Mouse (Mus musculus): ENCODE data around the gene Nup160. TPM values are rescaled to one million over a fixed set of nuclear protein-coding genes. Genes with fewer than 3 reads are reported as not detected.

Gene Nup160
- total RNA-seq, 2 experiments from 2014 or later = 50.0 to 80.6 TPM

- no peak for ATAC-seq (replicated peaks; ENCODE audit: low FRiP score, low TSS enrichment, poor library complexity, severe bottlenecking)
Observed at GRCm38 (mm10) chr2:90659639-90660038, 17.4 kb upstream of the Nup160 start.

- peak; percentile 56 for ATAC-seq (replicated peaks; ENCODE audit: low FRiP score, low TSS enrichment, poor library complexity, severe bottlenecking)
Observed at GRCm38 (mm10) chr2:90660947-90661346, 16.1 kb upstream of the Nup160 start.

GRCm38 (mm10) chr2:90661426-90661825, 15.6 kb upstream of the Nup160 start:
- peak; percentile 97 for ATAC-seq (replicated peaks; ENCODE audit: low FRiP score, low TSS enrichment, poor library complexity, severe bottlenecking)

- ATAC-seq (replicated peaks; ENCODE audit: low FRiP score, low TSS enrichment, poor library complexity, severe bottlenecking) = peak; percentile 38; the same call in 1 of the 2 replicates
Observed at GRCm38 (mm10) chr2:90666591-90667387, 10.2 kb upstream of the Nup160 start.

- peak; percentile 90 for ATAC-seq (replicated peaks; ENCODE audit: low FRiP score, low TSS enrichment, poor library complexity, severe bottlenecking)
Observed at GRCm38 (mm10) chr2:90667388-90668265, 9.4 kb upstream of the Nup160 start.

GRCm38 (mm10) chr2:90670343-90670742, 6.7 kb upstream of the Nup160 start:
- ATAC-seq (replicated peaks; ENCODE audit: low FRiP score, low TSS enrichment, poor library complexity, severe bottlenecking) = no peak

GRCm38 (mm10) chr2:90673339-90673738, 3.7 kb upstream of the Nup160 start:
- ATAC-seq (replicated peaks; ENCODE audit: low FRiP score, low TSS enrichment, poor library complexity, severe bottlenecking) = no peak

GRCm38 (mm10) chr2:90674555-90674954, 2.5 kb upstream of the Nup160 start:
- ATAC-seq (replicated peaks; ENCODE audit: low FRiP score, low TSS enrichment, poor library complexity, severe bottlenecking) = no peak

- ATAC-seq (replicated peaks; ENCODE audit: low FRiP score, low TSS enrichment, poor library complexity, severe bottlenecking) = no peak
Observed at GRCm38 (mm10) chr2:90675488-90675887, 1.5 kb upstream of the Nup160 start.

GRCm38 (mm10) chr2:90678256-90679060, 1.4 kb downstream of the Nup160 start:
- peak; percentile 7; the same call in 1 of the 2 replicates for ATAC-seq (replicated peaks; ENCODE audit: low FRiP score, low TSS enrichment, poor library complexity, severe bottlenecking)

GRCm38 (mm10) chr2:90679061-90679810, 2.2 kb downstream of the Nup160 start:
- ATAC-seq (replicated peaks; ENCODE audit: low FRiP score, low TSS enrichment, poor library complexity, severe bottlenecking) = peak; percentile 96

- no peak for ATAC-seq (replicated peaks; ENCODE audit: low FRiP score, low TSS enrichment, poor library complexity, severe bottlenecking)
Observed at GRCm38 (mm10) chr2:90700943-90701342, 23.9 kb downstream of the Nup160 start.

GRCm38 (mm10) chr2:90708548-90708947, 31.5 kb downstream of the Nup160 start:
- ATAC-seq (replicated peaks; ENCODE audit: low FRiP score, low TSS enrichment, poor library complexity, severe bottlenecking) = no peak

- peak; percentile 96 for ATAC-seq (replicated peaks; ENCODE audit: low FRiP score, low TSS enrichment, poor library complexity, severe bottlenecking)
Observed at GRCm38 (mm10) chr2:90715555-90716092, 38.6 kb downstream of the Nup160 start.

- no peak for ATAC-seq (replicated peaks; ENCODE audit: low FRiP score, low TSS enrichment, poor library complexity, severe bottlenecking)
Observed at GRCm38 (mm10) chr2:90717366-90717765, 40.4 kb downstream of the Nup160 start.

GRCm38 (mm10) chr2:90717948-90718347, 40.9 kb downstream of the Nup160 start:
- no peak for ATAC-seq (replicated peaks; ENCODE audit: low FRiP score, low TSS enrichment, poor library complexity, severe bottlenecking)

- no peak for ATAC-seq (replicated peaks; ENCODE audit: low FRiP score, low TSS enrichment, poor library complexity, severe bottlenecking)
Observed at GRCm38 (mm10) chr2:90726818-90727217, 49.8 kb downstream of the Nup160 start.

GRCm38 (mm10) chr2:90735326-90735725, 58.3 kb downstream of the Nup160 start:
- ATAC-seq (replicated peaks; ENCODE audit: low FRiP score, low TSS enrichment, poor library complexity, severe bottlenecking) = no peak

- no peak for ATAC-seq (replicated peaks; ENCODE audit: low FRiP score, low TSS enrichment, poor library complexity, severe bottlenecking)
Observed at GRCm38 (mm10) chr2:90738801-90739200, 61.8 kb downstream of the Nup160 start.
